Mouse (Mus musculus) thymus, adult 2 months (tissue): Measurements from ENCODE around the gene Zfp58.

ENCODE experiments used
- CTCF ChIP-seq: fragments of 200-500 bp; IDR thresholded peaks from 2 replicates; pipeline ENCODE4 v1.5.1; 2012; ENCODE audit warnings: mild to moderate bottlenecking, control low read depth, low read length, moderate library complexity, borderline replicate concordance; ENCODE audit not compliant: control insufficient read depth, poor library complexity, insufficient read depth; ENCODE audit errors: extremely low read depth
- POLR2A ChIP-seq: fragments of 200-500 bp; IDR thresholded peaks from 2 replicates; pipeline ENCODE4 v1.6.1; 2012; ENCODE audit warnings: mild to moderate bottlenecking, low read length, control low read depth, moderate library complexity; ENCODE audit not compliant: control insufficient read depth, poor library complexity, insufficient read depth; ENCODE audit errors: extremely low read depth

- TF ChIP-seq CTCF (no peak), POLR2A (peak; percentile 91)
These were observed 25.5 kb upstream of the Zfp58 start, which contains the start of the genes Gm26965 and Zfp87 for GRCm38 (mm10) chr13:67525753-67526410.
